Mouse (Mus musculus) activated CD4-positive, CD25-positive, alpha-beta regulatory T cell, adult 4 months (primary cell): Measurements from ENCODE around the gene Hmgcl. TPM values are rescaled to one million over a fixed set of nuclear protein-coding genes. Genes with fewer than 3 reads are reported as not detected.
A peak's percentile ranks its signal among the peaks of the same experiment; 100 is the strongest.
"Not testable (repeated sequence)": the region's sequence is repeated elsewhere in the genome, so short reads cannot be mapped to it uniquely, and the experiment has no call there.

Experiments
- ATAC-seq: one replicate; pipeline ENCODE4 v1.8.0; 2017
- polyA plus RNA-seq, 2 experiments: library from polyadenylated mRNA; unstranded; fragments of 100-300 nt; shearing (Covaris generic); gene quantifications; one replicate each; pipeline ENCODE4 v1.2.1; 2017

The Hmgcl gene
- polyA plus RNA-seq, 2 experiments from 2014 or later = 73.0 to 74.3 TPM

- ATAC-seq = no peak
Observed at GRCm38 (mm10) chr4:135926861-135927260, 19.4 kb upstream of the Hmgcl start.

DNA sequence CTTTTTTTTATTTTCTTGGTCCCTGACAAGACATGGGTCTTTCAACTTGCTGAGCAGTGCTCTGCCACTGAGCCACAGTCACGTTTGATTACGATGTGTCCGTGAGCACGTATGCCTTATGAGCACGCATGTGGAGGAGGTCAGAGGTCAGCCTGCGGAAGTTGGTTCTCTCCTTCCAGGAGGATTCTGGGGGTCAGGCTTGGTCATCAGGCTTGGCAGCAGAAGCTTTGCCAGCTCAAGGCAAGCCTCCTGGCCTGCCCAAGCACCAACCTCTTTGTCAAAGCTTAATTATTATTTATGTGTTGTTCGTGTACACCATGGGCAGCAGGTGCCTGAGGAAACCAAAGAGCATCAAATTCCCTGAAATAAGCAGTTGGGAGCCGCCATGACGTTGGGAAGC, 17.9 kb upstream of the Hmgcl start:
- no peak for ATAC-seq

- no peak for ATAC-seq
Observed at GRCm38 (mm10) chr4:135929405-135929804, 16.8 kb upstream of the Hmgcl start.

- no peak for ATAC-seq
Observed at GRCm38 (mm10) chr4:135929828-135930227, 16.4 kb upstream of the Hmgcl start.

GRCm38 (mm10) chr4:135930239-135930638, 16.0 kb upstream of the Hmgcl start:
- ATAC-seq = no peak

- no peak for ATAC-seq
Observed at GRCm38 (mm10) chr4:135931832-135932231, 14.4 kb upstream of the Hmgcl start.

DNA sequence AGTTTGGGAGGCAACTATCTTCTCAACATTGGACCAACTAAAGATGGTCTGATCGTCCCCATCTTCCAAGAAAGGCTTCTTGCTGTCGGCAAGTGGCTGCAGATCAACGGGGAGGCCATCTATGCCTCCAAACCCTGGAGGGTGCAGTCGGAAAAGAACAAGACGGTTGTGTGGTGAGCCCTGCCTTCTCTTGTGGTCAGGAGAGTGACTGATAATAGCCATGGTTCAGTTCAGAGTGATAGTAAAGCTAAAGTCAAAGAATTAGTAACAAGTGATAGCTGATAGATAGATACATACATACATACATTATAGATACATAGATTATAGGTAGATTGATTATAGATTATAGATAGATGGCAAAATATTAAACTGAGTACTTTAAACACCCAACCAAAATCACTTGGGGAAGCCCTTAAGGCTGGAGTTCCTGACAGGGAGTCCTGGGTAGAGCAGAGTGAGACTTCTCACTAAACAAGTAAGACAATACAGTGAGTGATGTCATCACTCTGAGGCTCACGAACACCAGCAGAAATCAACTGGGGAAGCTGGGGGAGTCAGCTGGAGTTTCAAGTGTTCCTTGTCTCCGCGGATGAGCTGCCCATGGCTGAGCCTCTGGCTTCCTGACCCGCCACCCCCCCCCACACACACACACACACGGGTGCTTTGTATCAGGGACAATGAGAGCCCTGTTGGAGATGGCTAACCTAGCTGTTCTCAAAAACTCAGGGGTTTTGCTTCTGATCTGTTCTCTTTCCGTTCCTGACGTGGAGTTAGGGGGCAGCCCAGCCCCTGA, 11.3 kb upstream of the Hmgcl start:
- ATAC-seq = no peak

- no peak for ATAC-seq
Observed at GRCm38 (mm10) chr4:135935502-135935901, 10.7 kb upstream of the Hmgcl start.

GRCm38 (mm10) chr4:135938858-135939257, 7.4 kb upstream of the Hmgcl start:
- ATAC-seq = no peak

DNA sequence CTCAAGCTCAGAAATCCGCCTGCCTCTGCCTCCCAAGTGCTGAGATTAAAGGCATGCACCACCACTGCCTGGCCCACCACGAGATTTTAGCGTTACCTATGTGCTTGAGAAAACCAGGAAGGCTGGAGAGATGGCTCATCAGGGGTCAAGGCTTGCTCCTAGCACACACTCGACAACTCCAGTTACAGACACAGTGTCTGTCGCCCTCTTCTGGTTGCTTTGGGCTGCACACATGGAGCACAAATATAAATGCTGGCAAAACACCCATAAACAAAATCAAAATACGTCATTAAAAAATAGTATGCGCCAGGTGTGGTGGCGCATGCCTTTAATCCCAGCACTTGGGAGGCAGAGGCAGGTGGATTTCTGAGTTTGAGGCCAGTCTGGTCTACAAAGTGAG, 5.2 kb upstream of the Hmgcl start:
- not testable (repeated sequence) for ATAC-seq

DNA sequence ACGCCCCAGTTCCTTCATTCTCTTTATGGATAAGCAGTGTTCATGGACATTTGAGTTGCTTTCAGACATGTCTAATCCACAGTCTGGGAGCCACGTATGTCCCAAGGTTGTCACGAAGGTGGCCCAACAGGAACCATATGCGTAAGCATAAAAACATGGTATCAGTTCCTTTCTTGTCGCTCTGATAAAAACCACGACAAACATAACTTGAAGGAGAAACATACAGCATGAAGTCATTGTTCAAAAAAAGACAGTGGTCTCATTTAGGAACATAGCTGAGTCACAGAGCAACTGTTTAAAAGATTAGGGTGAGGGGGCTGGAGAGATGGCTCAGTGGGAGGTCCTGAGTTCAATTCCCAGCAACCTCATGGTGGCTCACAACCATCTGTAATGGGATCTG, 4.1 kb upstream of the Hmgcl start:
- no peak for ATAC-seq

GRCm38 (mm10) chr4:135943389-135943788, 2.9 kb upstream of the Hmgcl start:
- no peak for ATAC-seq

DNA sequence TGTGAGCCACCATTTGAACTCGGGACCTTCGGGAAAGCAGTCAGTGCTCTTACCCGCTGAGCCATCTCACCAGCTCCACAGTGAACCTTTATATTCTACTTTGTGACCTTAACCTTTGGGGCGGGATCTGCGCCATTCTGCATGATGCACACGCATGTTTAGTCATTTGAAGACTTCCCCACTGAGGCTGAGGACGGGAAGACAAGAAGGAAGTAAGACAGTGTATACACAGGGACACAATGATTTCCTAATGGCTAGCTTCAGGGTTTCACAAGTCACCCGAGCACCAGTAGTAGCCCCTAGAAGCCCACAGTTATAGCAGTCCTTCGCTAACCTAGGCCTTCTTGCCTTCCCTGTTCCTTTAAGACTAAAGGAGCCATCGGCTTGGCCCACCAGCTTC, 542 bp upstream of the Hmgcl start:
- no peak for ATAC-seq

GRCm38 (mm10) chr4:135946659-135947301, 532 bp downstream of the Hmgcl start:
- ATAC-seq = no peak

- no peak for ATAC-seq
Observed at GRCm38 (mm10) chr4:135948142-135948541, 1.9 kb downstream of the Hmgcl start.

- no peak for ATAC-seq
Observed at GRCm38 (mm10) chr4:135949475-135949874, 3.2 kb downstream of the Hmgcl start.

DNA sequence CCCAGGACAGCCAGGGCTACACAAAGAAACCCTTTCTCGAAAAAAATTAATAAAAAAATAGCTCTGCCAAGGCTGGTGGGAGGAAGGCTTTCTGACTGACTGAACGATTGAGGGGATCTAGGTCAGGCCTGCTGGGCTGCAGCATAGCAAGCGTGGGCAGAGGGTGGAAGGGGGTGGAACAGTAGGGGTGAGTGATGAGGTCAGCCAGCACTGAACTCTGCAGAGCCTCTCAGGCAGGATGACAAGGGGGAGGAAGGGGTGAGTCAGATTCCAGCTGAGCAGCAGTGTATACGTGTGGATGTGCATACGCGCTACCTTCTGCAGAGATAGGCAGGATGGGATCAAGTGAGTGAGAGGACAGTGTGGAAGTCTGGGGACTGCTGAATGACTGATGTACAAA, 3.7 kb downstream of the Hmgcl start:
- ATAC-seq = no peak

GRCm38 (mm10) chr4:135950365-135950764, 4.1 kb downstream of the Hmgcl start:
- ATAC-seq = no peak

DNA sequence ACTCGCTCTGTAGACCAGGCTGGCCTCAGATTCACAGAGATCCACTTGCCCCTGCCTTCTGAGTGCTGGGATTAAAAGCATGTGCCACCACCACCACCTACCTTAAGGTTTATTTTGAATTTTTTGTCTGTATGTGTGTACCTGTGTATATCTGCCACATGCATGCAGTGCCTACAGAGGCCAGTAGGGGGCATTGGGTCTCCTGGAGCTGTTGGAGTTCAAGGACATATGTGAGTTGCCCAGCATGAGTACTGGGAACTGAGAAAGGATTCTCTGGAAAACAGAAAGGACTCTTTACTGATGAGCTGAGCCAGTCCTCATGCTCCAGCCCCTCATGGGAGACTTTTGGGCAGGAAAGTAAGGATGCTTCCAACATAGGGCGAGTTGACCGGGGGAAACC, 5.3 kb downstream of the Hmgcl start:
- no peak for ATAC-seq

DNA sequence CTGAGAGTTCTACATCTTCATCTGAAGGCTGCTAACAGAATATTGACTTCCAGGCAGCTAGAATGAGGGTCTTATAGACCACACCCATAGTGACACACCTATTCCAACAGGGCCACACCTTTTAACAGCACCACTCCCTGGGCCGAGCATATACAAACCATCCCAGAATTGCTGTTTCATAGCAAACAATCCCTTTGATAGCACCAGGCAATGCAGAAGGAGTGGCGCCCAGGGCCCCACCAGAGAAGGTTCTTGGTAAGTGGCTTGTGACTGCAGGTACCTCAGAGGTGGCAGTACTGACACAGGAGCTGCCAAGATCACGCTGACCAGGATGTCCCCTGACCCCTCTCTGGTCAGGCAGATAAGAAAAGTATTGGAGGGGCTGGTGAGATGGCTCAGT, 6.9 kb downstream of the Hmgcl start:
- no peak for ATAC-seq

DNA sequence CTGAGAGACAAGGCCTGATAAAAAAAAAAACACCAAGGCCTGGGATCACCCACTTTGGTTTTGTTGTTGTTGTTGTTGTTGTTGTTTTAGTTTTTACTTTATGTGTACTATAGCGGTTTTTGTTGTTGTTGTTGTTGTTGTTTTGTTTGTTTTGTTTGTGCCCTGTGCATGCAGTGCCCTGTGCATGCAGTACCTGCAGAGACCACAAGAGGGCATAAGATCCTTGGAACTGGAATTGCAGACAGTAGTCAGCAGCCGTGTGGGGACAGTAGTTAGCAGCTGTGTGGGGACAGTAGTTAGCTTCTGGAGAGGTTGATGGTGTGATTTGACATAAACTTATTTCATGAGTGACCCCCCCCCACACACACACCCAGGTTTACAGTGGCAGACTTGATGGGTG, 8.0 kb downstream of the Hmgcl start:
- peak; percentile 57 for ATAC-seq

- no peak for ATAC-seq
Observed at GRCm38 (mm10) chr4:135955886-135956285, 9.6 kb downstream of the Hmgcl start.

DNA sequence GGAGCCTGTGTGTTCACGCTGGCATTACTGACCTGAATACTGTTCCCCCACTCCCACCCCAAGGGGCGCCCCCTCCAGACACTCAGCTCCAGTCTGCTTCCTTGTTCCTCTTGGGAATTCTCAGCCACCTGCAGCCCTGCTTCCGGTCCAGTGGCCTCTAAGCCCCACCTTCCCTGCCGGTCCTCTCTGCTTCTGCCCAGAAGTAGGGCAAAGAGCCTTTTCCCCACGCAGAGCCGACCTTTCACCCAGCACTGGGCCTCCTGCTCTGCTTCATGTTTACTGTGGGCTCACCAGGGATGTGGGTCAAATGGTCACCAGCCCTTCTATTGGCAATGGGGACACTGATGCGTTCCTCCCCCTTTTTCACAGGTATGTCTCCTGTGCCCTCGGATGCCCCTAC, 12.1 kb downstream of the Hmgcl start:
- no peak for ATAC-seq

DNA sequence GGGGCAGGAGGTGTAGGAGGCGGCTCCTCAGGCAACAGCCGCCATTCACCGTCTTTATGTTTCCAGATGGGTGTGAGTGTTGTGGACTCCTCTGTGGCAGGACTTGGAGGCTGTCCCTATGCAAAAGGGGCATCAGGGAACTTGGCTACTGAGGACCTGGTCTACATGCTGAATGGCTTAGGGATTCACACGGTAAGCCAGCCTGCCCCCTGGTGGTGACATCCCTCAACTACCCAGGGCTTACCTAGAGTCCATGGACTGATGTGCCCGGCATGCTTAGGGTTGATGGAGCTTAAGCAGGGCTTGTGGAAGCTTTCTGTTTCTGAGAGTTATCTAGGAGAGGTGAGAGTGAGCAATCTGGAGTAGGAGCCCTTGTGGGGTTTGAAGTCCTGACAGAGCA, 14.5 kb downstream of the Hmgcl start:
- no peak for ATAC-seq

GRCm38 (mm10) chr4:135961709-135962108, 15.5 kb downstream of the Hmgcl start:
- no peak for ATAC-seq
